Mouse (Mus musculus) lung, postnatal 4 days (tissue): Measurements from ENCODE around the gene Tipin.
A peak's percentile ranks its signal among the peaks of the same experiment; 100 is the strongest.
"Not testable (repeated sequence)": the region's sequence is repeated elsewhere in the genome, so short reads cannot be mapped to it uniquely, and the experiment has no call there.

Experiments
- DNase-seq, 2 experiments: peaks; one replicate each; pipeline ENCODE4 v3.0.0; 2021

Tipin gene

GRCm38 (mm10) chr9:64272611-64273010 lies 8.8 kb upstream of the Tipin start:
- peak in 1 of 2 experiments; percentile 64 for DNase-seq

DNA sequence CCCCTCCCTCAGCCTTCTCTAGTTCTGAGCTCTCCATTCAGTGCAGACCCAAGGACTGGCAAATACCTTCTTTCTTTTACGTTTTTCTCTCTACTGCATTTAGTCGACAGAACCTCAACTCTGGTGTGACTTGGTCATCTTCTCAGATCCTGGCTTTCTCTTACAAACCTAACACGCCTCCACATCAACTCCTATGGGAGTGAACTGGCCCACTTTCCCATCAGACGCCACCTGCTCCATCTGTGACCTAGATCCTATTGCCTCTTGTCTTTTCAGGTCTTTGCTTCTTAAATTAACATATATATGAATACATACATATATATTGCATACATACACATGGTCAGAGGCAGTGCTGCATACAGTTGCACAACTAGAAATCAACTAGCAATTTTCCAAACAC lies 7.6 kb upstream of the Tipin start:
- no peak for DNase-seq

DNA sequence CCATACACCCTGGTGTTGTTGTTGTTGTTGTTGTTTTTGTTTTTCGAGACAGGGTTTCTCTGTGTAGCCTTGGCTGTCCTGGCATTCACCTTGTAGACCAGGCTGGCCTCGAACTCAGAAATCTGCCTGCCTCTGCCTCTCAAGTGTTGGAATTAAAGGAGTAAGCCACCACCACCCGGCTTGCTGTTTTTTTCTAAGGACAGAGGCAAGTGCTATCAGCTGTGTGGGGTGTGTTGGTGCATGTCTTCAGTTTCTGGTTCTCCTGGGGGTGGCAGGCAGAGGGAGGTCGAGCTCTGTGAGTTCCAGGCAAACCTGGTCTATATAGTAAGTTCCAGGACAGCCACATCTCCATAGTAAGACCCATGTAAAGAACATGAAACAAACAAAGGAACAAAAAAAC lies 7.1 kb upstream of the Tipin start:
- no peak for DNase-seq

- DNase-seq, result peak in 1 of 2 experiments; percentile 27
Measured at GRCm38 (mm10) chr9:64274919-64275318, 6.5 kb upstream of the Tipin start.

- peak; percentile 51 to 80 for DNase-seq
Measured at GRCm38 (mm10) chr9:64277706-64278105, 3.7 kb upstream of the Tipin start.

DNA sequence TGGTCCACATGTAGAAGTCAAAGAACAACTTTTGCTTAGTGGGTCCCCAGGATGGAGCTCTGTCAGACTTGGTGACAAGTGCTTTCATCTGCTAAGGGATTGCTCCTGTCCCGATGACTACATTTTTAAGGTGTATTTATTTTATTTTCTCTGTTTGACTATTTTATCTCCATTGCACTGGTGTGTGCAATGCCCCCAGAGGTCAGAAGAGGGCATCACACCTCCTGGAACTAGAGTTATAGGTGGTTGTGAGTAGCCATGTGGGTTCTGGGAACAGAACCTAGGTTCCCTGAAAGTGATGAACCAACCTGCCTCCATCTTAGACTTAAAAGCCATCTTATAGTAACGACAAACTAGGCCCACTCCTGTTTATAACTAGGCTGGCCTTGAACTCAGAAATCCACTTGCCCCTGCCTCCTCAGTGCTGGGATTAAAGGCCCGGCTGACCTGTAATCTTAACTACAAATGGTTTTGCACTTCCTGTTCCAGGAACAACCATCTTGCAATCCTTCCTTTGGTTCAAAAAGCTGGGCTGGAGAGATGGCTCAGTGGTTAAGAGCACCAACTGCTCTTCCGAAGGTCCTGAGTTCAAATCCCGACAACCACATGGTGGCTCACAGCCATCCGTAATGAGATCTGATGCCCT lies 2.6 kb upstream of the Tipin start:
- no peak for DNase-seq

DNA sequence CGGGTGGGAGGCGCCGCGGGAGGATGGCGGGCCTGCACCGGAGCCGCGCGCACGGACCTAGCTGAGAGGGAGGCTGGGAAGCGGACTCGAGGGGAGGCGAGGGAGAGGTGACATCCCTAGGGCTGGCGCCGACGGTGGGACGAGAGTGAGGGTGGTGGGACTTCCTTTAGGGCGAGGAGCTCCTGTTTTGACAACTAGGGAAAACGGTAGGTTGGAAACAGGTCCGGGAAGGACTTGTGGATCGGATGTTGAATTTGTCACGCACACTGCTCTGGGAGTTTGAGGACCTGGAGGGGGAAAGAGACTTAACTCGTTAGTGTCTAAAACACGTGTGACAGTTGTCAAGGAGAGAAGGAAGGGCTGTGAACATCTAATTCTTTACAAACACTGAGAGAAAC lies 399 bp downstream of the Tipin start:
- DNase-seq, result no peak

- no peak for DNase-seq
Measured at GRCm38 (mm10) chr9:64282404-64282987, 1.1 kb downstream of the Tipin start.

DNA sequence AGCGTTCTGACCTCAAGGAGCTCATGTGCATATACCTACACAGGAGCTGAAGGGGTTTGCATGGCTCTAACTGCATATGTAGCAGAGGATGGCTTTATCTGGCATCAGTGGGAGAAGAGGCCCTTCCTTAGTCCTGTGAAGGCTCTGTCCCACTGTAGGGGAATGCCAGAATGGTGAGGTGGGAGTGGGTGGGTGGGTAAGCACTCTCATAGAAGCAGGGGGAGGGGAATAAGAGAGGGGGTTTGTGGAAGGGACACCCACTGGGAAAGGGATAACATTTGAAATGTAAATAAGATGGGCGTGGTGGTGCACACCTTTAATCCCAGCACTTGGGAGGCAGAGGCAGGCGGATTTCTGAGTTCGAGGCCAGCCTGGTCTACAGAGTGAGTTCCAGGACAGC lies 21.7 kb downstream of the Tipin start:
- not testable (repeated sequence) for DNase-seq

- DNase-seq, result no peak
Measured at GRCm38 (mm10) chr9:64306476-64307312, 25.3 kb downstream of the Tipin start.

GRCm38 (mm10) chr9:64310996-64311785 lies 29.8 kb downstream of the Tipin start:
- DNase-seq, result no peak

- DNase-seq, result no peak
Measured at GRCm38 (mm10) chr9:64312128-64312527, 30.7 kb downstream of the Tipin start.

DNA sequence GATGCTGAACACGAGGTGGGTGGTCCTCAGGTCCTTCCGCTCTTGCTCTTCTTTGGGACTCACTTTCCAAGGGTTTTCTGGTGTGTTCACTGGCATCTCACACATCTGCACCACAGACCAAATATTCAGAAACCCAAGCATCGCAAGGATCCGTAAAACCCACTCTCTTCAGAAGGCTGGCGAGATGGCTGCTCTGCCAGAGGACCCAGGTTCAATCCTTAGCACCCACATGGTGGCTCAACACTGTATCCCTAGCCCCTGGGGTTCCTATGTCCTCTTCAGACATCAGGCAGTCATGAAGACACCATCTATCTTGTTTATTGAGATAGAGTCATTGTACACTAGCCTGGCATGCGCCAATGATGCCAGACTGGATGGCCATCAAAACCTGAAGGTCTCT lies 33.3 kb downstream of the Tipin start:
- DNase-seq, result no peak

DNA sequence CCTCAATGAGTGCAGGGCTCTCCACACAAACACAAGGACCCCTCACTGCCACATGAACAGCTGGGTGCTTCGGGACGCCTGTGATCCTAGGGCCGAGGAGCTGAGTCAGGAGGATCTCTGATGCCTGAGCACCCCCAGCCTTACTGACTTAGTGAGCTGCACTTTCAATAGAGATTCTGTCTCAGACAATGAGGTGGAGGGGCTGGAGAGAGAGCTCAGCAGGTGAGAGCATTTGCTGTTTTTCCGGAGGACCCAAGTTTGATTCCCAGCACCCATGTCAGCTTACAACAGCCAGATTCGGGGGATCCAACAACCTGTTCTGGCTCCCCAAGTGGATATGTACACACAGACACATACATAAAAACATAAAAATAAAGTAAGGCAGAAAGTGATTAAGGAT lies 35.6 kb downstream of the Tipin start:
- DNase-seq, result no peak

GRCm38 (mm10) chr9:64323976-64324375 lies 42.6 kb downstream of the Tipin start:
- no peak for DNase-seq

GRCm38 (mm10) chr9:64335825-64336224 lies 54.4 kb downstream of the Tipin start:
- no peak for DNase-seq

DNA sequence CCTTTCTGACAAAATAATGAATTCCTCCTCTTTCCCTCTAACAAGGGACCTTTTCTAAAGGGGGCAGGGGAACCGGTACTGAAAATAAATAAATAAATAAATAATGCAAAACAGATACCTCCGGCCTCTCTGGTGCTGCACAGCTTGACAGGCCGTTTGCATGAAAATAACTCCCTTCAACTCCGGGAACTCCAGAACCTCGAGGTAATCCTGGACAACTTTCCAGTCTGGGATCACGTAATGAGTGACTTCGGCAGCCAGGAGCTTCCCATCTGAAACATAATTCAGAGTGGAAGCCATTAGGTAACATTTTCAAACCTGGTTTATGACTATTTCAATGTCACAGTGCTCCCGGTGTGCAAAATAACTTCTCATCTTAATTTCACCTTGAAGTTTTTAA lies 58.0 kb downstream of the Tipin start:
- peak in 1 of 2 experiments; percentile 4 for DNase-seq

DNA sequence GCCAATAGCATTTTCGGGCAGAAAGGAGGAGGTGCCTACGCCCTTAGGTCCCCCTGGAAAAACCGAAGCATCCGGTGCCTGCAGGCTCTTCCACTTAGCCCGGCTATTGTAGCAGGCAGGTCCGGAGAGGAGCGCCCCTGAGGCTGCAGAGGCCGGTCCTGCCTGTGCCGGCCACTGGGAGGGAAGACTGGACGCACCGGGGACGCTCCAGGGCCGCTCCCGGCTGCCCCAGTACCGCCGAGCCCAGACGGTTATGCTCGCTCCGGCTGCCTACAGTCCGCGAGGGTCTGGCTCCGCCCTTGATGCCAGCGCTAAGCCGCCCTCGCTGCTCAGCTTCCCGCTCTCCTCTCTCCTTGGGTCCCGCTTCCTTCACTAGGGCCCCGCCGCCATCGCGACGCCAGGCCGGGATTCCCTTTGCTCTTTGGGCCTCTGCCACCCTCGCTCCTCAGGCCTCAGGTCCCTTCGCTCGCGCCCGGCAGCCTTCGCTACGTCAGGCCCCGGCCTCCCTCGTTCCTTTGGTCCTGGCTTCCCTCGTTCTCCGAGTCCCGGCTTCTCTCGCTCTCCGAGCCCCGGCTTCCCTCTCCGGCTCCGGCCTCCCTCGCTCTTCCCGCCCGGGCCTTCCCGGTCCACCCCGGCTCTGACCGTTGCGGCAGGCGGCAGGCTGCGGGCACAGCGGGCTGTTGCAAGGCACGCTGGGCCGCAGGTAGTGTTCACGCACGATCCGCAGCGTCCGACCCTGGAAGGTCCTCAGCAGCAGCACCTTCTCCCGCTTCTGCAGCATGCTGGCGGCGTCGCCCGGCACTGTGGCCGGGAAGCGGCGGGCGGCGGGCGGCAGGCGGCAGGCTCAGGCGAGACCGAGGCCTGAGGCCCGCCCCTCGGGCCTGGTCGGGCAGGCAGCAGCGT lies 59.2 kb downstream of the Tipin start:
- DNase-seq, result peak; percentile 85 to 89

- DNase-seq, result no peak
Measured at GRCm38 (mm10) chr9:64341254-64341566, 59.8 kb downstream of the Tipin start, which contains the start of gene Dis3l. Gene Dis3l, minus strand, starts transcription at chr9:64341288.

DNA sequence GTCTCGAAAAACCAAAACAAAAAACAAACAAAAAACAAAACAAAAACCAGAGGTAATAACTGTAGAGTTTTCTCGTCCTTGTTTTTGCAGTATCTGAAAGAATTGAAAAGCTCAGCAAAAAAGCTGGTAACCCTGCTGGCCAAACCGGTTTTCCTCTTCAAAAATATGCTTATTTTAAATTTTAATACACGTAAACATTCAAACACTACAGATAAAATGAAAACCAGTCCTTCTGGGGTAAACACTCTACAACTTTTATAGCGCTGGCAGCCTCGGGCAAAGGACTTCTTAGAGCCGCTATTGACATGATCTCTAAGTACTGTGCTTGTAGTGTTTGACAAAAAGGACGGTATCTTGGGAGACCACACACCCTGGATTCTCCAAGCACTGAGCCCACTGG lies 60.3 kb downstream of the Tipin start:
- peak in 1 of 2 experiments; percentile 5 for DNase-seq

- DNase-seq, result no peak
Measured at GRCm38 (mm10) chr9:64343656-64344055, 62.3 kb downstream of the Tipin start.

DNA sequence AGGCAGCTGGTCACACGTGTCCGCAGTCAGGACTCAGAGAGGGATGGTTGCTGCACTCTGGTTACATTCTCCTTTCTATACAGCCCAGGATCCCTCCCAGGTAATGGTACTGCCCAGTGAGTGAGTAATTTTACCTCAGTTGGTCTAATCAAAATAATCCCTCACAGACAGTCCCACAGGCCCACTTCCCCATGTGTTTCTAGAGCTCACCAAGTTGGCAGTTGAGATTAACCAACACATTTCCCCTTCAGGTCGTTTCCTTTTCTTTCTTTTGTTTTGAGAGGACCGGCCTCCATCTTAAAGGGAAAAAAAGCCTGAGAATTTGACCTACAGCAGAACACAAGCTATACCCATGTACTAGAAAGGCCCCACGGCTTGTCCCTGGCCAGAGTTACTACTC lies 64.5 kb downstream of the Tipin start:
- no peak for DNase-seq
